Mouse (Mus musculus): ENCODE data around the gene Selenom.

The Selenom gene

DNA sequence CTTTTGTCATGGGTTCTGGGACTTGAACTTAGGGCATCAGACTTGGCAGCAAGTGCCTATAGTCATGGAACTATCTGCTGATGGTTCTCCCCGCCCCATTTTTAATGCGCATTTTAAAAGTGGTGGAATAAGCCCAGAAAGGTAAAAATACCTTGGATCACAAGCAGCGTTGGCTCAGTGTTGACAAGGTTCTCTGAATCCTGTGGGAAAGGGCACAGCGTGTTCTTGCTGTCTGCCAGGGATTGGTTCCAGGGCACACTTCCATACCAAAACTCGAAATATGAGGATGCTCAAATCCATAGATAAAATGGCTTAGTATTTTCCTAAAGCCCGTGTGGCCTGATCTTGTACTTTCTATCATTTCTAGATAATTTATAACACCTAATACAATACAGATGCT lies 1.2 kb upstream of the Selenom start:
- DNase-seq (ENCODE audit: low spot score in 2 of 2) = no peak

DNA sequence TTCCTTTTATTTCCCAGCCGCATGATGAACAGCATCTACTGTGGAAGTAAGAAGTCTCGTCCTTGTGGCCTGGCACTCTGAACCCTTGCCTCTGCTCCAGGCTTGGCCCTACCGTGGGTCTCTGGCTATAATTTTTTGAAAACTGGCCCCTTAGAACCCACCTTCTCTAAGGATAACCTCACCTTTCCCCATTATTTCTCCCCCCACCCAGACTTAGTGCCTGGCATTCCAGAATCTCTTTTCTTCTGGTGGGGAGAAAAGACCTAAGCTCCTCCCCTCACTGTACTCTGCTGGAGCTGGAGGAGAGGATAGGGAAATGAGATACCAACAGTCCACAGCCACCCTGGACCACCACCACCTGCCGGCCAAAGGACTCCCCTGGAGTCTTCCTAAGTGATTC lies 732 bp downstream of the Selenom start:
- no peak for DNase-seq (ENCODE audit: low spot score in 2 of 2)

DNA sequence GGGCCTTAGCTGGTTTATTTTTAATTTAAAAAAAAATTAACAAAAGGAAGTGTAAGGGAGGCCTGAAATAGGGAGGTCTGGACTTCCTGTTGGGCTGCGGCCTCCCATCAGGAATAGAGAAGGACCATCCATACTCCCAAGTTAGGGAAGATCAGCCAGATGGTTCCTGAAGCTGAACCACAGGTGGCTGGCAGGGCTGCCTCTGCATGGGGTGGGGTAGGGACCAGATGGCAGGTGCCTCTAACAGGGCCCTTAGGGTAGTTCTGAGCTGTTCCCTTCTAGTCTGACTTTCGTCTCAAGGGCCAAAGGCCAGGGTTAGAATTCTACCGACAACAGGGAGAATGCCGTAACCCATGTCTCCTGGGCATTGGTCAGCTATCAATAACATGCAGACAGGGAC lies 1.2 kb downstream of the Selenom start:
- DNase-seq (ENCODE audit: low spot score in 2 of 2) = no peak

DNA sequence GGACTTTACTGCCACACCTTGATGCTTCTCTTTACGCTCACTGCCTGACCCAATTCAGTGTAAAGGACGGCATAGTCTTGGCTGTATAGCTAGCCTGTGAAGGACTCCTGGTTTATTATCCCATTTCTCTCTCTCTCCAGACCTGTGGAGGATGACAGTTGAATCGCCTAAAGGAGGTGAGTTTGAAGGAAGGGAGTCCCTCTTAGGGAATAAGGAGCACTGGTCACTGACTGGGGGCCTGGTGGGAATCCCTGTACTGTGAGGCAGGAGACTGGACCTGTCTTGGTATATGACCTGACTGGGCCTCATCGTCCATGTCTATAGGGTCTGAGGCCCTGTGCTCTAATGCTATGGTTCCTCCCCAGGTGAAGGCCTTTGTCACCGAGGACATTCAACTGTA lies 1.6 kb downstream of the Selenom start:
- DNase-seq (ENCODE audit: low spot score in 2 of 2) = no peak

DNA sequence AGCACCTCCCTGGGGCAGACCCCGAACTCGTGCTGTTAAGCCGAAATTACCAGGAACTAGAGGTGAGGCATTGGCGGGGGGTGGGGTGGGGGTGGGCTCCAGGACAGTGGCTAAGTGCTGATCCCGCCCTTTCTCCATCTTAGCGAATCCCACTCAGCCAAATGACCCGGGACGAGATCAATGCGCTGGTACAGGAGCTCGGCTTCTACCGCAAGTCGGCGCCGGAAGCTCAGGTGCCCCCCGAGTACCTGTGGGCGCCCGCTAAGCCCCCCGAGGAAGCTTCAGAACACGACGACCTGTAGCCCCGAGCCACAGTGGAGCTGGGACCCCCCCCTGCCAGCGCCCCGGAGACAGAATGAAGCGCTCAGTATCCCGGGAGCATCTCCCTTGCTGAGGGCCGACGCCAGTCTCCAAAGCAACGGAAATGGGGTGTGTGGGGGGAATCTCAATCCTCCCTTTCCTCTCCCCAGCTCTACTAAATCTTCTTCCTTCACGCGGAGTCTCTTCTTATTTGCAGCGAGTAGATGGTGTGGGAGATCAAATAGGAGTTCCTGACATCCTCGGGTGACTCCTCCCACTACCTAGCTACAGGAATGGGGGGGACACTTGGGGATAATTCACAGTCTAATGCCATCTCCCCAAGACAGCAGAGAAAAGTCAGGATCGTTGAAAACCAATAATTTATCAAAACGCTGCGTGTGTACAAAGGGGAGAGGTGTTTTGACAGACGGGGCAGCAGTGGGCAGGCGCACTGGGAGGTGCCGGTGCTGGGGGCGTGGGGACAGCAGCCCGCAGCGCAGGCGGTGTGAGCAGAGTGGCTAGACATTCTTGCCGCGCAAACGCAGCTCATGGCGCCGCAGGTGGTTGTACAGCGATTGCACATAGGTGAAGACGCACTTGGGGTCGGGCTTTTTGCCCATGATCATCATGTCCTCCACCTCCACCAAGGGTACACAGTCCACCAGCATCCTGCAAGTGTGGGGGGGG lies 2.7 kb downstream of the Selenom start:
- DNase-seq (ENCODE audit: low spot score in 2 of 2) = no peak

DNA sequence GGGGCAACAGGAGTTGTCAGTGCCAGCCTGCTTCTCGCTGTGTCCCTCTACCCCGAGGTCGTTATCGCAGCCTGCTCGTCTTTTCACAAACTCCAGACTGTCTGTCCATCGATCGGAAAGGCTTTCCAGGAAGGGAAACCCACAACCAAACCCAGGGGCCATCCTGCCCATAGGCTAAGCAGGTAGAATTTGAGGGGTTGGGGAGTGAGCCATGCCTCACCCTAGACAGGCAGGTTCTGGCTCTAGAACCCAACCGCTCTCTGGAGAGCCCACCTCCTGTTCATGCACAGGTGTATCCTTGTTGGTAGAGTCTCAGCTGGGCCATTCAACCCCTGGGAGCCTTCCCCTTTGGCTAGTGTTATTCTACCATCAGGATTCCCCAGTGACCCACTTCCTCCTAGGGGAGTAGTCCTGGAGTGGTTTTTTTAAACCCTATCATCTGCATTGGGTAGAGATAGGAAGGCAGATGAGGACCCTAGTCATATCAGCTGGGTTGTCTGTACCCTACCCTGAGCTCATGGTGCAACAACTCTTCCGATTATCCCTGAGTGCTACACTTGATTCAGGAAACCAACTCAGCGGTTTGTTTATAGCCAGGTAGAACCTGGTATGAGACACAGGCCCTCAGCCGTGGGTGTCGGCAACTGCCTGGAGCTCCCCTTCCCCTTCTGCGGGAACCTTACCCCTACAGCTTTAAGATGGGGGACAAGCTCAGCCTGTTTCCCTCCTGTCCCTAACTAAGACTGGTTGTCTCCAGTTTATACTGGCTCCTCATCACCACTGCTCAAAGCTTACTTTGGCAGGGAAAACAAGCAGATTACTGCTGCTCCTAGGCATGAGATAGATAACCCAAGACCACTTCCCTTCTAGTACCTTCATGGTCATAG lies 3.6 kb downstream of the Selenom start:
- no peak for DNase-seq (ENCODE audit: low spot score in 2 of 2)

DNA sequence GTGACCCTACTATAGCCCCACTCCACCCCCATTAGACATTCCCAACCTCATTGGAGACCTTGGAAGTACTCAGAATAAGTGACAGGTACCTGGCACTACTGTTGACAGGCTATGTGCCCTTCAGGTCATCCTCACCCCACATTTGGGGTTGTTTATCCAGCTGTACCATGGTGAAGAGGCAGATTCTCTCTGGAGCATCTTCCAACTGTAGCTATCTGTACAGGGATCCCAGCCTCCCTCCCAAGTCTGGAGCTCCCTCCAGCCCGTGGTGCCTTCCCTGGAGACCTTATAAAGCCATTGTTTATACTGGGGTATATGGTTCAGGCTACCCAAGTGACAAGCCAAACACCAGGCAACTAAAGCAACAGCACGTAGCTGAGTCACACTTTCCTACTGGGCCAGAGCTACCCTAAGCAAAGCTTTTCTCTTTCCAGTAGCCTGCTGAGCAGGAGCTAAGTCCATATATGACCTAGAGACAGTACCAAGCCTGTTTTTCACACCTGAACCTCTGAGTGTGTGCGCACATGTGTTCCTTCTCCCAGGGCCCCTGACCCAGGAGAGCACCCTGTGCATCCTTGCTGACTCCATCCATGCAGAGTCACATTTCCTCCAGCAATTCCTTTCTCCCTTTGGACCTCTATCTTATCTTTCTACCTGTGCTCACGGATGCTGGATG lies 4.7 kb downstream of the Selenom start:
- no peak for DNase-seq (ENCODE audit: low spot score in 2 of 2)

DNA sequence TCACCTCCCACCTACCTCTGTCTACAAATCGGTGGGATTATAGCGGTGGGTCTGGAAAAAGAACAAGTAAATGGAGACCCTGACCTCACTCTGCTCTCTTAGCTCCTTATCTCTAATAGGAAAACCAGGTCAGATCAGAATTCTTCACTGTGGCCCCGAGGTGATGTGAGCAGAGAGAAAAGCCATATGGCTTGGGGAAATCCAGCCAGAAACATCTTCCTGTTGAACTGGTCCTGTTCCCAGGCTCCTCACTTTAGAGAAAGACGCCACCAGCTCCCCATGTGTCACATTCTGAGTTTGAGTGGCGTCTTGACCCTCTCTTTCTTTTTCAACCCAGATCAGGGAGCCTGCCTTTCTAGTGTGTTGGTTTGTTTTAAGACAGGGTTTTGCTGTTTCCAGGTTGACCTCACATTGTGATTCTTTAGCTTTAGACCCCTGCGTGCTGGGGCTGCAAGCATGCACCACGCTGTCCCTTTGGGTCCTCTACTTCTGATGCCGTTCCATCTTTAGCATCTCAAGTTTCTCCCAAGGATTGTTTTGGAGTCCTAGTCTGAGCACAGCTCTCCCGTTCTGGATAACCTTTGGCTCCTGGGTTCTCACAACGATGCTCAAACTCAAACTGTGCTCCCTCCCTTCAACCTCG lies 5.4 kb downstream of the Selenom start:
- no peak for DNase-seq (ENCODE audit: low spot score in 2 of 2)

DNA sequence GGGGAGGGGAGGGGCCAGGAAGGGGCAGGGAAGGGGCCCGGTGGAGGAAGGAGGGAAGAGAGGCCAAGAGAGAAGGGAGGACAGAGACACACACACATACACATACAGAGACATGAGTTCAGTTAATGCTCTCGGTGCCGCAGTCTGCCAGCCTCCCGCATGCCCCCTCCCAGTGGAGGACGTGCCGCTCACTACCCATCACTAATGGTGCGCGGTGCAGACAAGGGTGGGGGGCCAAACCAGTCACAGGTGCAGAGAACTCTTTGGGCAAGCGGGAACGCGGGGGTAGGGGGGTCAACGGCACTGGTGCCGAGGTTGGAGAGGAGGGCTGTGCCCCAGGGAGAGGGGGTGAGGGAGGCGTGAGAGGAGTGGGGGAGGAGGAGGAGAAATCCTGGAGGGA lies 6.4 kb downstream of the Selenom start:
- no peak for DNase-seq (ENCODE audit: low spot score in 2 of 2)

DNA sequence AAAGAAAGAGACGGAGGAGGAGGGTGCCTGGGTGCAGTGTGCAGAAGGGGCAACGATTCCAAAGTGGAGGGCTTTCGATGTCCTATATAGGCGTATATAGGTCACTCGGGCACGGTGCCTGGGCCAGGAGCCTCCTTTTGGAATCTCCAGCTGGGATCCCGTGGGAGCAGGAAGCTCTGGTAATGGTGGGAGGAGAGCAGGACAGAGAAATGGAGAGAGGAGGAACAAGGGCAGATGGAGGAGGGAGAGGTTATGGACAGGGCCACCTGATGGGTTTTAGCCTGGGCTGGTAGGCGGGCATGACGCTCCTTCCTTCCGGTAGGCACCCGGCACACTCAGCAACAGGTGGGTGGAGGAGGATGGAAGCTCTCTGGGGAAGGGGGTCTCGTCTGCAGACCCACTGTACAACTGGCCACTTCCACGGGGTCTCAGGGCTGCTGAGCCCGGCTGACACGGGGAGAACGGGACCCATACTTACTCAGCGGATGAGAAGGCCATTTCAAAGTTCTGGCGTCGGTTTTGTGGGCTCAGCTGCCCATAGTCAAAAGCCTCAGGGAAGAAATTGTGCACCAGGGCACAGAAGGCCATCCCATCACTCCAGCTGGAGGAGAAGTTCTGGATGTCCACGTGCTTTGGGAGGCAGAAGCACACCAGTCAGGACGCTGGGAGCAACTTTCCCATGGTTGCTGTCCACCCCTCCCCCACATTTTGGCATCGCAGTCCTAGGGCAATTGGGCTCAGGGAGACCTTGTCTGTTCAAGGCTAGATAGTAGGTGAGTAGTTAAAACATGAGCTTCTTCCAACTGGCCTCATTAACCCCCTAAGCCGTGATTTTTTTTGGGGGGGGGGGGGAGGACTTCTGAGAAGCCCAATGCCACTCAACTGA lies 7.1 kb downstream of the Selenom start:
- no peak for DNase-seq (ENCODE audit: low spot score in 2 of 2)

DNA sequence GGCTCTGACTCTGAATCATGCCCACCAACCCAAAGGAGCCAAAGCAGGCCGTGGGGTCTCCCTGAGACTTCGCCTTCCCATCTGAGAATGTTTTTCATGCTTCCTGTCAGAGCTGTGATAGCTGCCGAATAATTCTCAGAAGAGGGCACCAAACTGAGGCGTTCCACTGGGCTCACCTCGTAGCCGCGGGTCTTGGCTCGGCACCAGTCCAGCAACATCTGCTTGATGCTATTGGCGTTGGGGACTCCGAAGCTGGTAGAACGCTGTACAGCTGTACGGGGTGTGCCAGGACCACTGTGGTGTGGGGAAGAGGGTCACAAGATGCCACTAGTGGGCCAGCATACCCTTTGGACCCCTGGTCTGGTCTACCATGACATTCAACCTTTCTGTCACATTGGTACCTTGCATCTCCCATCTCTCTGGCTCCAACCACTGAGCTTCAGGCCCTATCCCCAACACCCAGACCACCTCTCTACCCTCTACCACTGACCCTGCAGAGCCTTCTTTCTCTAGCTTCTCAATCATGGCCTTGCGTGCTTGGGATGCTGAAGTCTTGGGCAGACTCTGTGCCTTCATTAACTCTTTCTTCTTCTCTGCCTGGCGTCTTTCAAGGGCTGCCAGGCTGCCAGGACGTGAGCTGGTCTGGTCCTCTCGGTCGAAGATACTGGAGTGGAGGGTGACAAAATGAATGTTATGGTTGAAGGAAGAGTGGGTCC lies 8.0 kb downstream of the Selenom start:
- DNase-seq (ENCODE audit: low spot score in 2 of 2) = no peak

DNA sequence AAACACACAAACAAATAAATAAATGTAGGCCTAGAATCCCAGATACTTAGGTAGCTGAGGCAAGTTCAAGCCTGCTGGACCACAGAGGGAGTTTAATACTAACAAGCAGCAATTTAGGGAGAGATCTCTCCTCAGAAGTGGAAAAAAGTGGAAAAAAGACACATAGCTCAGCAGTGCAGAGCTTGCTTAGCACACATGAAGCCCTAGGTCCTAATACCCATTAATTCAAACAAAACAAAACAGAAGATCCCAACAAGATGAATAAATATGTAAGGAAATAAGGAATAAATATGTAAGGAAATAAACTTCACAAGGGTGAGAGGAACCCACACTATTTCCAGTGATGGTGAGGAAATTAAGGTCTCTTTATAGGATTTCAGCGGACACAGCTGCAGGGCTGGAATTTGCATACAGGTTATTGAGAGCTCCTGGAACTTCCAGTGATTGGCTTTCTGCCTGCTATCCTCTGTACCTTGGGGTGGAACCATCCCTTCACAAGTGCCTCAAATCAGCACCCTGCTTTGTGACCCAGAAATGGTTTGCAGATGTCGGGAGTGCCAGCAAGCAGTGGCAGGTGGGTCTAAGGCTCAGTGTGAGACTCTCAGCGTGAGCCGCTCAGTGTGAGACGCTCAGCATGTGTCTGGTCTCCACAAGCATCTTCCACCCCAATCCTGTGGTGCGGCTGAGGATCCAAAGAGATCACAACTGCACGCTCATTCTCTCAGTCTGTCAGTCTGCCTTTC lies 9.5 kb downstream of the Selenom start:
- DNase-seq (ENCODE audit: low spot score in 2 of 2) = no peak

DNA sequence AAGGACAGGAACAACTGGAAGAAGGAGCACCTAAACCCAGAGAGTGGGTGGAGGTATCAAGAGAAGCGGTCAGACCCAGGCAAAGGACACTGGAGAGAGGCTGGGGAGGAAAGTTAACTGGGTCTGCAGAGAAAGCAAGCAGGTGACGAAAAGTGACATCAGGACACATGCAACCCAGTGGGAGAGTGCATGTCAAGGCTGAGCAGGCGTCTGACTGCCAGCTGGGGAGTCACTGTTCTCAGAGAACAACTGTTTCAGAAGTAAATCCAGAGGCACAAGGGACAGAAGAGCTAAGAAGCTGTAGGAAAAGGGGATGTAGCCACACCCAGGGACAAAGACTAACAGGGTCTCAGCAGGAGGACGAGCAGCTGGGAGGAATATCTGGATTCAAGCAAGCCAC lies 11.1 kb downstream of the Selenom start:
- no peak for DNase-seq (ENCODE audit: low spot score in 2 of 2)

DNA sequence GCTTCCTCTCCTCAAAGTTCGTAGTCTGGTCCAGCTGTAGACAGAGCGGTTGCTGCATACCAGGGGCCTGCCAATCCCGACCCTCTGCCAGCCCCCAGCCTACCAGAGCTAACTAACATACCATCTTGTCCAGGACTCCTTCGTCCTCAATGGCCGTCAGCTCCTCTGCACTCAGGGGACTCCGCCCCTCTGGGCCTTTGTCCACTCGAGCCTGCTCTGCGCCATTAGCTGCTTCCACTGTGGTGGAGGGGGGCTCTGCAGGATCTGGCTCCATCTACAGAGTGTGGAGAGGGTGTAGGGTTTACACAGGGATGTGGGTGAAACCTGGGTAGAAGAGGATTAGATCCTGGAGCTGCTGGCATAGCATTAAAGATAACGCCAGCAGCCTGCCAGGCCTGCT lies 11.7 kb downstream of the Selenom start:
- DNase-seq (ENCODE audit: low spot score in 2 of 2) = no peak

DNA sequence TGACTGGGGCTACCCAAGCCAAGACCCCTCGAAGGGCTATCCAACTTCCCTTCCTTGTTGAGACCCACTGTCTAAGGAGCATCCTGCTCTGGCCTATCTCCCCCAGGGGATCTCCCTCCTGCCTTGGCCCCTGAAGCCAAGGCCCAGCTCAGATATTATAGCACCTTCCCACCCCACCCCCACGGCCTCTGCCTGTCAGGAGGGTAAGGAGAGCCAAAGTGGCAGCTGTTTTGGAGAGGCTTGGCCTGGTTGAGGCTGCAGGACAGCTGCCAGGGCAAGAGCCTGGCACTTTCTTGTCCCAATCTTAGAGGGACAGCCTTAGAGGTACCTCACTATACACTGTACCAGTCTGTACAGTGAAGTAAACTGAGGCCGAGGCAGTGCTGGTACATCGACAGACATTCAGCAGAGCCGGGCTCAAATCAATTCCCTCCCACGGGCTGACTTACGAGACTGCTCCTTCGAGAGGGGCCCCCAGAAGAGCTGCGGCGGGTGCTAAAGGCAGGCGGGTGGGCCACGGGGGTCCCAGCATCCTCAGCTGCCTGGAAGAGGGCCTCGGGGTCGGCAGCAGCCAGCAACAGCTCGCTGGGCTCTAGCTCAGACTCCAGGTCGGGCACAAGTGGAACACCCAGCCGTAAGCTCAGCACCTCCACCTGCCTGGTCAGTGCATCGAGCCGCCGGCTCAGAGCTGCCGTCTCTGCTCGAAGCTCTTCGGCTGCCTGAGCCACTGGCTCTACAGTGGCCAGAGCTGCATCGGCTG lies 12.7 kb downstream of the Selenom start:
- DNase-seq (ENCODE audit: low spot score in 2 of 2) = no peak

DNA sequence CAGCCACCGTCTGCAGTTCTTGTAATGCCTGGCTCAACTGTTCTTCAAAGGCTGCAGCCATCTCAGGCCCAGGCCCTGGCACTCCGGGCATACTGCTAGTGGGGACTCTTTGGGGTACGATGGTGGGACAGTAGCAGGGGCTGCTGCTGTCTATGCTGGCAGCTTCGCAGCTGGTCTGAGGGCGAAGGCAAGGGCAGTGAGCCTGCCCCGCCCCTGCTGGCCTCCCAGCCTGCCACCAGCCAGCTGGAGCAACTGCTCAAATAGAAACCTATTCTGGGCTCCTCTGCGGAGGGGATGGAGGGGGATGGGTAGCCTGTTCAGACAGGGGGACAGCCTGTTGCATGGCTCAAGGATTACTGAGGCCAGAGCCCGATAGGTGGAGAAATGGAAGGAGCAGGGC lies 13.3 kb downstream of the Selenom start:
- DNase-seq (ENCODE audit: low spot score in 2 of 2) = no peak

DNA sequence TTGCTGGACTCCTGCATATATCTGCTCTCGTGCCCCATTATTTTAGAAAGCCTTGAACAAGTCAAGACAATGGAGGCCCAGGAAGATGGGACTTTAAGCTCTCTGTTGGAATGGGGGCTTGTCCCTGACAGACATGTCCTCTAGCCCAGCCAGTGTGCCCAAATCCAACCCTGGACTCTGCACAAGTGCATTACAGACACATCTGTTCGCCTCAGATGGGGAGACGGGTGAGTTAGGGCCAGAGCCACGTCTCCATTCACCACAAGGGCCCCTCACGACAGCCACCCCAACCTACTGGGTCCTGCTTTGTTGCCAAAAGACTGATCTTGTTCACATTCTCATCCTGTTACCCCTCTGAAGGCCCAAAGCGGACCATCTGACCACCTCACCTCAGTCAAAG lies 13.7 kb downstream of the Selenom start:
- no peak for DNase-seq (ENCODE audit: low spot score in 2 of 2)

DNA sequence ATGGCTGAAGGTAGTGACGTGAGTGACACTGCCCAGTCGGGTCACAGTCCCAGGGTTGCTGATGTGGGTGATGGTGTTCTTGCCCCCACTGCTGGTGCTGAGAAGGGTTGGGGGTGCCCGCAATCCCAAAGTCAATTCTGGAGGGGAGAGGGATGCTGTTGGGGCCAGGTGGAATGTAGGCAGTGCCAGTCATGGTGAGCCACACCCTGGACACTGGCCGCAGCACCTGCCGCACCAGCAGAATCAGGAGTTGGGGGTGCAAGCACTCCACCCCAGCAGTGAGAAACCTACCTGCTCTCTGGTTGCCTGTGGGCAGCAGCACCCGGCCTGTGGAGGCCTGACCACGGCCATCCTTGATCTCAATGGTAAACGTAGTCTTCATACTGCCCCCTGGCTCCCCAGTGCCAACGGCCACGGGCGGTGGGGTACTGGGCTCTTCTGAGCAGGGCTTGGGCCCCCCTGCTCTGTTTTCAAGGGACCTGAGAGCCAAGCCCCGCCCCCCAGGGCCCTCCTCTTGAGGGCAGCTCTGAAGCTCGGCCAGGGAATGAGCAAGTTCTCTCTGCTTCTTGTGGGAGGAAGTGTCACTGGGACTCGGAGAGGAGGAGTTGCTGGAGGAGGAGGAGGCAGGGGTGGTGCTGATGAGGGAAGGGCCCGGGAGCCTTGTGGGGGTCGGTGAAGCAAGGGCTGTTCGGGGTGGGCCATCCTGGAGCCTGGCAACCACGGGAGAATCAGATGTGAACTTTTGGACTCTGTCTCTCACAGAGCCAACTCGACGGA lies 15.2 kb downstream of the Selenom start:
- no peak for DNase-seq (ENCODE audit: low spot score in 2 of 2)

Measured in urinary bladder, adult 18-20 months (tissue).